Mouse (Mus musculus): ENCODE data around the gene Upf1.

The Upf1 gene

DNA sequence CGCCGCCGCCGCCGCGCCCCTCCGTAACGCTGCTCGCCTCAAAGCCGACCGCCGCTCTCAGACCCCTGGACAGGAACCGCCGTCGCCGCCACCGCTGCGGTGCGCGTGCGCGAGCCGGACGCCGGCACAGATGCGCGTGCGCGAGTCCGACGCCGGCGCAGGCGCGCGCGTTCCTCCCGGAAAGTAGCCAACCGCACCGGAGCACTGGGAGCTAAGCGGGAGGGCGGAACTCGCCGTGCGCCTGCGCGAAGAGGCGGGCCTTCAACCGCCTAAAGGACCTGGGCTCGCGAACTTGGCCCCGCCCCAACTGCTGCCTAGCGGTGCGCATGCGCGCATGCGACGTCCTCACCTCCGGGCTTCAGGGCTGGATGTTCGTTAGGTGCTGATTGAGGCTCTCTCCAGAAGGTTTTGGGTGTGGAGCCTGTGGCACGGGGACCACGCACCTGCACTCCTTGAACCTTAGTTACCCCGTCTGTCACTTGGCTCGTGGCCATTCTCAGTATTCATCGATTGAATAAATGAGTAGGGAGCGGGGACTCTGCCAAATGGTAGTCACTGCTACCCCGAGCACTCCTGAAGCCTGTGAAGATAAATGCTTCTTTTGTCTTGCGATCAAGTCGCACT lies at the start of gene Upf1:
TSS of gene Upf1 (minus strand) at position 85 of the 624 bp plus-strand sequence.
- peak; percentile 100 for DNase-seq

DNA sequence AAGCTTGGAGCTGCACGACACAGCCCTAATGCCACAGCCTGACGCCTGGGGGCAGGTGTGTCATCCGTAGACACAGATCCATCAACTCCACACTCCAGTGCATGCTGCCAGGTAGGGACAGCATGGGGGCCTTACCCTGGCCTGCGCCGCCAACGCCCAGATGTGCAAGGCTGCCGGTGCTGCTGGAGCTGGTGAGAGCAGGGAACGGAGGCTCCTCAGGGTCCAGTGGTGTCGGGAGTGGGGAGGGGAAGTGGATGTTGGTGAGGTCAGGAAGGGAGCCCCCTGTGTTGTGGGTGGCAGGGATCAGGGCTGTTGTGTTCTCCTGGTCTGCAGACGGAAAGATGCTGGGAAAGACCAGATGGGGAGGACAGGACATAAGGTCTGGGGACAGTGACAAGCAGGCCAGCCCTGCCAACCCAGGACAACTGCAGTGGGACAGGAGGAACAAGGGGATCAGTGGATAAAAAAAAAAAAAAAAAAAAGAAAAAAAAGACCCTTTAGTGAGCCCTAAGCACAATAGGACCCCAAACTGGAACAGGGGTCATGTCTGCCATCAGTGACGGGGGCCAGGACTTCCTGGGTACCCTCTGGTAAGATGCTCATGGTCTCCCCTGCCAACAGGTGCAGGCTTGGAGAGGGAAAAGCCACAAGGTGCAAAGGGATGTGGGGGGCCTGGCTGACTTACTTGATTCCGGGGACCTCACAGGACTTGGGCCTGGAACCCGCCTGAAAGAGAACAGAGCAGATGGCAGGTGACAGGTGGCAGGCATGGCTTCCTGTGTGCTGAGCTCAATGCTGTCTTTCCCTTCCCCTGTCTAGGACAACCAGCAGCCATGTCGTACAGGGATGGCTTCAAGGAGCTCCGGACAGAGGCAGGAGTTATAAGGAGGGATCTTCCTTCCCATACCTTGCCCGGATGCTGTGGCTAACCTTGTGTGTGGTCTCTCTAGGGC lies 44.8 kb upstream of the Upf1 start:
- peak; percentile 96 for DNase-seq

DNA sequence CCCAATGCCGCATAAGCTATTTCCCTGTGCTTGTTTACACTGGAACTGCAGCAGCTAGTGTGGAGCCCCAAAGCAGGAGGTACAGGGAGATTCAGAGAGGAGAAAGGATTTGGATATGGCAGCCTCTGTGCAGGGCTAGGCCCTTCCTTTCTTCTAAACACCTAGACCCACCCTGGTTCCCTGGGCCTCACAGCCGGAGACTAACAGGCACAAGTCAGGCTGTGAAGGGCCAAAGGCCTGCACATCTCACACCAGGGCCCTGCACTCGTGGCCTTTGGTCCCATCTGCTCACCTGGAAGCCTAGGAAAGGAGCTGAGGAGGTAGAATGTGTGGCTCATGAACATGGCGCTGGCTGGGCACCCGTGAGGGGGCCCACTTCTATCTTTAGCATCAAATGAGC lies 43.1 kb upstream of the Upf1 start:
- DNase-seq: peak; percentile 64

DNA sequence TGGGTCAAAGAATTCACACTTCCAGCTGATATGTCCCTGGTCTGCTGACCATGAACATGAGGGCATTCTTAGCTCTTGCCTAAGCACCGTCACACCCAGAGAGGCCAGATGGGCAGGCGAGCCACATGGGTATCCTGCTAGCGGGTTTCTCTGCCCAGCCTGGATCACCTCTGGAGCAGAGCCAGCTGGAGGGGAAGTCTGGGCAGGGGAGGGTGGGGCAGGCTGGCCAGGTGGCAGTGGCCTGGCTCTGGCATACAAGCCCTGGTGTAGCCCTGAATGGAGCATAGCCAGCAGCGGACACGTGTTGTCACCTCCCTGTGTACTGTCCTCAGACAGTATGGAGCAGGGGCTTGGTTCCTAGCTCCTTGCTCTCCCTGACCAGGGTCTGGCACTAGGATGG lies 42.6 kb upstream of the Upf1 start:
- peak; percentile 96 for DNase-seq

DNA sequence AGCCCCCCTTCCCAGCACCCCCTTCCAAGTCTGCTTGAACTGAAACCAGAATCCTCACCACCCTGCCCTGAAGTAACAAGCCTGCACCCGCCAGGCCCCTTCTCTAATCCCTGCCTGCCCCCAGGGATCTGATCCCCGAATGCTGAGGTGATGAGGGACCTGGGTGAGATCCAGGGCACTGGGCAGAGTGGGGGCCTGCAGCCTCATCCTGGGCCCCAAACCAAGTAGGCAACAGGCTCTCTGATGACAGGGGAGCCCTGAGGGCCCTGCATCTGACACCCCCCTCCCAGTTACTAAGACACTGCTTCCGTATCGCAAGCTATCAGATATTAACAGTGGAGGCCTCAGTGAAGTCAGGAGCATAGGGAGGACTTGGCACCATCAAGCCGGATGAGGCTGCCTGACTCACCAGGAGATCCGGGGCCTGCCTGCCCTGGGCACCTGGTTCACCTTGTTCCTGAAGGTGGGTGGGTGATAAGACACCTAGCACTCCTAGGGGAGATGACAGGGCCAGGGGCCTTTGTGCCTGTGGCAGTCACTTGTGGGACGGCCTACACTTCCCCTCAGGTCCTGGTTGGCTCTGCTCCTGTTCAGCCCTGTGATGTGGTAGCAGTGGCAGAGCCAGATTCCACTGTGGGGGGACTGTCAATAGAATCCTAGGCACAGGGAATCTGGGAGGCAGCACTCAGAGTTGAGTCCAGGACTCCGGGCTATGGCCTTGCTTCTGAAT lies 41.4 kb upstream of the Upf1 start:
- peak; percentile 65 for DNase-seq

DNA sequence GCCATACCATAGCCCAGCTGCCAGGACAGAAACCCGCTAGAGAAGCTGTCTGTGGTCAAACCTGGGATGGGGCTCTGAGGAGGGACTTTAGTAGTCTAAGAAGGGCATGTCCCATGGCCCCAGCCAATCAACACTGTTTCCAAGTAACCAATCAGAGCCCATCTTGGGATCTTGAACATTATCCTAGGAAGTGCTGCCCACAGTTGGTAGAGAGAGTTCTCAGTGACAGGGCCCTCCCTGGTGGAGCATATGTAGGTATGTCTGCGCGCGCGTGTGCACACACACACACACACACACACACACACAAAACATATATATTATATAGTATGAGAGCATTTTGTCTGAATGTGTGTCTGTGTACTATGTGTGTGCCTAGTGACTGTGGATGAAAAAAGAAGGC lies 40.0 kb upstream of the Upf1 start:
- no peak for DNase-seq

DNA sequence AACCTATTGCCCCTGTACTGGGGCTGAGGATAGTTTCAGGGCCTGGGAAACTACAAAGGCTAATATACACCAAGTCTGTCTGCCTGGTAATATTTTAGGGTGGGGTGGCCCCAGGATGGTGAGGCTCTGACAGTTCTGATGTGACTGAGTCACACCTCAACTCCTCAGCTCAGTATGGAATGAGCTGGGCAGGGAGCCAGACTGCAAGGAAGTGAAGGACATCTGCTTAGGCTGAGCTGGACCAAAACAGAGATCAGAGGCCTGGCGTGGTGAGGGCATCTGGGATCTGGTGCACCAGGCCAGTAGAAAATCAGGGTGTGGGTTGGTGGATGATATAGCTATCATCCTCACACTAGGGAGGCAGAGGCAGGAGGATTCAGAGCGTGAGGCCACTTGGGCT lies 36.6 kb upstream of the Upf1 start:
- DNase-seq: peak; percentile 66

DNA sequence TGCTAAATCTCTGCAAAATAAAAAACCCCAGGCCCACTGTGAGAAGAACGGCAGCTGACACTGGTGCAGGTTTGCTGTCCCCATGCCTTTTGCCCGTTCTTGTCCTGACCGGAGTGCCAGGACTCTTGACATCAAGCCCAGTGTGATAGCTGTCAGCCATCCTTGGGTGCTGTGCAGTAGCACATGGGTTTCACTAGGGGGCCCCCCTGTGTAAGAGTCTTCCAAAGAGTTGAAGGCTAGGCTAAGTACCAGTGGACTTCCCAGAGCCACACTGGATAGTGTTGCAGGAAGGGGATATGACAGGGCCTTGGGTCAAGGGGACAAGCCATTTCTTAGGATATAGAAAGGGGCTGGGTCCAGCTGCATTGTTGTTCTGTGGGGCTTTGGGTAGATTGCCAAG lies 30.2 kb upstream of the Upf1 start:
- DNase-seq: peak; percentile 83

DNA sequence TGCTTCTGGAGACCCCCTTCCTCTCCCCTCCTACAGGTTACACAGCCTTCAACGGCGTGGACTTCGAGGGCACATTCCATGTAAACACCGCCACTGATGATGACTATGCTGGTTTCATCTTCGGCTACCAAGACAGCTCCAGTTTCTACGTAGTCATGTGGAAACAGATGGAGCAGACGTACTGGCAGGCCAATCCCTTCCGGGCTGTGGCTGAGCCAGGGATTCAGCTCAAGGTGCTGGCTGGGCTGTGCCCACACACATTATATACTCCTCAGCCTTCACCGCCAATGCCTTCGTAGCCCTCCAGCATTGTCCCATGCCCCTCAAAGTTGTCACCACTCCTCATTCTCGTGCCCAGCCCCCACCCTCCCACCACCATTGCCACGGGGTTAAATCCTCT lies 27.0 kb upstream of the Upf1 start:
- DNase-seq: peak; percentile 73

DNA sequence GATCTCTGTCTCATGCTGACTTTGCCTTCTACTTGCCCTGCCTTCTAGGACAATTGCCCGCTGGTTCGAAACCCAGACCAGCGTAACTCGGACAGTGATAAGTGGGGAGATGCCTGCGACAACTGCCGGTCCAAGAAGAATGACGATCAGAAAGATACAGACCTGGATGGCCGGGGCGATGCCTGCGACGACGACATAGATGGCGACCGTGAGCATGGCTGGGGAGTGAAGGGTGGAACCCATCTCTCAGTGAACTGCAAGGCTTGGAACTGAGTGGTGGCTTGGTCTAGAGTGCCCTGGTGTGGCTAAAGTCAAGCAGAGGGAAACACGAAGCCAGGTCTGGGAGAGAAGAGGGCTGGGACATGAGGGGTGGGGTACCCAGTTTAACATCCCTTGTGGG lies 24.0 kb upstream of the Upf1 start:
- DNase-seq: no peak

DNA sequence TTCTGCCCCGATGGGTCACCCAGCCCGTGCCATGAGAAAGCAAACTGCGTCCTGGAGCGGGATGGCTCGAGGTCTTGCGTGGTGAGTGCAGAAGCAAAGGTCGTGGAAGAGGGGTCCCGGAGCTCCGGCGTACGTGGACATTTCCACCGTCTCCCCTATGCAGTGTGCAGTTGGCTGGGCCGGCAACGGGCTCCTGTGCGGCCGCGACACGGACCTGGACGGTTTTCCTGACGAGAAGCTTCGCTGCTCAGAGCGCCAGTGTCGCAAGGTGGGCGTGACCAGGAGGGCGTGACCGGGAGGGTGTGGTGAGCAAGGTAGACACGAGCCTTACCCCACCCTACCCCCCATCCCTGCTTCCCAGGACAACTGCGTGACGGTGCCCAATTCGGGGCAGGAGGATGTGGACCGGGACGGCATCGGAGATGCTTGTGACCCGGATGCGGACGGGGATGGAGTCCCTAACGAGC lies 23.2 kb upstream of the Upf1 start:
- DNase-seq: peak; percentile 55

DNA sequence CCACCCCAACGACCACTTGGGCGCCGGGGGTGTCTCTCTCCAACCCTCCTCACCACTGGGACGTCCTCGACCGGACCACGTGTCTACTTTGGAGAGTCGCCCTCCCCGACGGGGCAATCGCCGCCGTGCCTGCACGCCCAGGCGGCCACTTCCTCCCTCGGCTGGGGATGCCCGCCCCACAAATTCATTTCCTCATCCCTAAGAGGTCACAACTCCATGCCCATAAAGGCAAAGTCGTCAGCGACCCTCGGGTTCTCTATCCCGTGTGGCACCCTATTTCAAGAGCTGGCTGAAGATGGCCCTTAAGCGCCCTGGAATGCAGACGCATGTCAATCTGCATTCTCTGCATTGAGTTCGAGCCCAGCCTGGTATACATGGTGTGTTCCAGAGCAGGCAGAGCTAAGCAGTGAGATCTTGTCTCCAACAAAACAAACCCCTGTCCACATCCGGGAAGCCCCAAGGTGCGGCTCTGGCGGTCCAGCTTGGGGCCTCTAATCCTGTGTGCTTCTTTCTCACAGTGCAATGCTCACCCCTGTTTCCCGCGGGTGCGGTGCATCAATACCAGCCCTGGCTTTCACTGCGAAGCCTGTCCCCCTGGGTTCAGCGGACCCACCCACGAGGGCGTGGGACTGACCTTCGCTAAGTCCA lies 22.3 kb upstream of the Upf1 start:
- DNase-seq: no peak

DNA sequence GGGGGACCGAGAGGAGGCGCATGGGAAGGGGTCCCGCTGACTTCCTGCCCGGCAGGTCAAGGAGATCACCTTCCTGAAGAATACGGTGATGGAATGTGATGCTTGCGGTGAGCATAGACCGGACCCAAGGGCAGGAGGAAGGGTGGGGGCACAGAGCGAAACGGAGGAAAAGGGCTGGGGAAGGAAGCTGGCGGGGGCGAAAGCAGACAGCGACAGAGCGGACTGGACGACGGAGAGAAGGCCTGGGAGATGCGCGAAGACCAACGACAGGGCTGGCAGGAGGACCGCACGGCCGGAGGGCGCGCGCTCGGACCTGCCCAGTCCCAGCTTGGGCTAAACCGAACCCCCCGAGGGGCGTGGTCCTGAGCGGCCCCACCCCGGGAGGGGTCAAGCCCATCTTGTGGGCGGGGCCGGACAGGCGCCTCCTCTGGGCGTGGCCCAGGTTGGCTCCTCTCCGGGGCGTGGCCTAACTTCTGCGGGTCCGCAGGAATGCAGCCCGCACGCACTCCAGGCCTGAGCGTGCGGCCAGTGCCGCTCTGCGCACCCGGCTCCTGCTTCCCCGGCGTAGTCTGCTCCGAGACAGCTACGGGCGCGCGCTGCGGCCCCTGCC lies 21.3 kb upstream of the Upf1 start:
- DNase-seq: peak; percentile 94

DNA sequence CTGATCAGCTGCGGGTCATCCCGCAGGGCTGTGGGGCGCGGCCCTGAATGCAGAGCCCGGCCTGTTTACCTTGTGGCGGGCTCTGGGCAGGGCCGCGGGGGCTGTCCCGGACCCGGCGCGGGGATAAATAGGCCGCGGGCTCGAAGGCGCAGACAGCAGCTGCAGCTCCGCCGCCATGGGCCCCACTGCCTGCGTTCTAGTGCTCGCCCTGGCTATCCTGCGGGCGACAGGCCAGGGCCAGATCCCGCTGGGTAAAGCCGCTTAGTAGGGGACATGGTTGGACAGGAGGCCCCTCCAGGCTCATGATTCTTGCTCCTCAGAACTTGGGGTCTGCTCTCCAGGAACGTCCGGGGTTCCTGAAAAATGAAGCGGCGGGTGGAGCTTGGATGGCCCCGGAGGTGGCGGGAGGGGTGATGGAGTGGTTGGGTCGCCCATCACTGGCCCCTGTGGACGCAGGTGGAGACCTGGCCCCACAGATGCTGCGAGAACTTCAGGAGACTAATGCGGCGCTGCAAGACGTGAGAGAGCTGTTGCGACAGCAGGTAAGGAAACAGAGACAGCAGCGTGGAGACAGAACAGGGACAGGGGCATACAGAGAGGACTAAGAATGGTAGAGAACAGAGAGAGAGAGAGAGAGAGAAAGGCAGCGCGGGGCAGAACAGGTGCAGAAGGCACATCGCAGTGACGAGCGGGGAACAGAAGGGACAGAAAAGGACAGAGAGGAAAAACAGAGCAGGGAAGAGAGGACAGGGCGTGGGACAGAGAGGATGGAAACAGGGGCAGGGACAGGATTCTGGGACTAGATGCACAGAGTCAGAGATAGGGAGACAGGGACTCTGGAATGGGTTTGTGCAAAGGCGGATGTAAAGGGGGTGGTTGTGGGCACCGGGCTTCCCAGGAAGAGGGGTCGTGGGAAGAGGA lies 20.6 kb upstream of the Upf1 start, which contains the start of gene Comp:
TSS of gene Comp (plus strand) at position 162 of the 921 bp plus-strand sequence.
- peak; percentile 63 for DNase-seq

DNA sequence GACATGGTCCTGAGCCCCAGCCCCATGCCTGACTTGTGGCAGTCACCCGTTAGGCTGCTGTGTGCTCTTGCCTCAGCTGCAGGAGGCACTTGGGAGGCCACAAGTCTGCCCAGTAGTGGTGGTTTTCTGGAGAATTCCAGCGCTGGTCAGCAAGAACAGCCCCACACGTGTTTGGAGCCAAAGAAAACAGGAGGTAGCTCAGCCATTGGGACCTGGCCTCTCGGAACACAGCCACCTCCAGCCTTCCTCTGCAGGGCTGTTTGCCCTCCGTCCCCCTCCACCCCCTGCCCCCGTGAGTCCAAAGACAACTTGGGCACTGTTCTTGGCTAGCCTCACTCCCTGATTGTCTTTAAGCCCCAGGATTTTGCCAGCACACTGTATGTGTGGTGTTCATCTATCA lies 18.9 kb upstream of the Upf1 start:
- no peak for DNase-seq

DNA sequence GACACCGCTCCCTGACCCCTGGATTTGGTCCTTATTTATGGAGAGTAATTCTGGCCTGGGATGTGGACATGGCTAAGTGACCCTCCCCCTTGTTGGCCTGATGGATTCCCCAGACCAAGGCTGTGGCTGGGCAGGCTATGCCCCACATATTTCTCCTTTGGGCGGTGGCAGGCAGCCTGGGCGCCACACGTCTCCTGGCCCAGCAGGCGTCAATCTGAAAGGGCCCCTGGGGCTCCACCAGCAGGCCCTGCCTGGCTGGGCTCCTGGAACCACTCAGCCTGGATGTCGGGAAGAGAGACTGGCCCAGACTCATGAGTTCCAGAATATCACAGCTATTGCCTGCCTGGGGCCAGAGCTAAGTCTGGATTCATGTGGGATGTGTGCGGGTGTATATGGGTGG lies 17.4 kb upstream of the Upf1 start:
- DNase-seq: no peak

DNA sequence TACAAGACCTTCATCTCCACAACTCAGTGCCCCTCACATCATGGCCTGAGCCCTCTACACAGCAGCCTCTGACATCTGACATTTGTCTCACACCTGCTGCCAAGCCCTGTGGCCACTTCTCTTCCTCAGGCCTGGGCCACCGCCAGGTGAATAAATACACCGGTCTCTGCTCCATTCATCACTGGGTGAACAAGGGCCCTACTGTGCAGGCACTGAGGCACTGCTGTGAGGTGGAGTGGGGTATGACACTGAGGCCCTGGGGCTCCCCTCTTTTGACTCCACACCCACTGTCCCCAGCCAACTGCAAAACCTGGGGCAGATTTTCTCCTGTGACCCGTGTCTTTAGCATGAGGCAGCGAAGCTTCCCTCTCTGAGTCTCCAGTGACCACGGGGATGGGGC lies 13.5 kb upstream of the Upf1 start:
- DNase-seq: no peak

DNA sequence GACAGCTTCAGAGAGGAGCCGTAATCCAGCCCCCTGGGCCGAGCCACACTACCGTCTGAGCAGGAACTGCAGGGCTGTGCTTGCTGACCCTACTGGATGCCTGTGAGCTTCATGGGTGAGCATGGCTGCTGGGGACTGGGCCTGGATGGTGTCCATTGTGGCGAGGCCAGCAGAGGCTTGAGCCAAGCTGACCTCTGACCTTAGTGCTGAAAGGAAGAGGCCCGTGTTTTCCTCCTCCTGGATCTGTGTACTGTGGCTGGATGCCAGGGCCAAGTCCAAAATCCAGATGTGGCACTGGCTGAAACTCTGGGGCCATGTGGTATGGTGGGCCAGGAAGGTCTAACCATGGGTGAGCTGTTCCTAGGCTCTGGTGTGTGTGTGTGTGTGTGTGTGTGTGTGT lies 11.0 kb upstream of the Upf1 start:
- DNase-seq: no peak

DNA sequence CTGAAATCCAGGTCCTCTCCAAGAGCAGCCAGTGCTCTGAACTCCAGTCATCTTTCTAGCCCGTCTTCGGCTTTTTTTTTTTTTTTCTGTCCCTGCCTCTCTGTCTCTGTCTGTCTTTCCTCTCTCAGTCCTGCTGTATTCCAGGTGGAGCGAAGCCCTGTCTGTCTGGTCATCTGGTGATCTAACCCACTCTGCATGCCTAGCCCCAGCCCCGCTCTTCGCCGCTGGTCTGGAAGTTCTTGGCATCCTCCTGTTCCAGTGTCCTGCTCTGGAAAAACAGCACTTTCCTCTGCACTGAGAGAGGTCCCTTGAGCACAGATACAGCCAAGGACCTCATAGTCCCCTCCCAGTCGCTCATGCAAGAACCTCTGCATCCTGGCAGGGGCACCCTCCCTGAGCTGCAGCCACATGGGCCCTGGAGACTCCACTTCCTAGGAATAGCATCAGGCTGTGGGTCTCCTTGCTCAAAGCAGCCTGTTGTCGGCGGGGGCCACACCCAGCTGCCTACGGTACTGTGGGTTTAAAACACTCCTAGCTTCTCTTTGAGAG lies 8.5 kb upstream of the Upf1 start:
- DNase-seq: no peak

DNA sequence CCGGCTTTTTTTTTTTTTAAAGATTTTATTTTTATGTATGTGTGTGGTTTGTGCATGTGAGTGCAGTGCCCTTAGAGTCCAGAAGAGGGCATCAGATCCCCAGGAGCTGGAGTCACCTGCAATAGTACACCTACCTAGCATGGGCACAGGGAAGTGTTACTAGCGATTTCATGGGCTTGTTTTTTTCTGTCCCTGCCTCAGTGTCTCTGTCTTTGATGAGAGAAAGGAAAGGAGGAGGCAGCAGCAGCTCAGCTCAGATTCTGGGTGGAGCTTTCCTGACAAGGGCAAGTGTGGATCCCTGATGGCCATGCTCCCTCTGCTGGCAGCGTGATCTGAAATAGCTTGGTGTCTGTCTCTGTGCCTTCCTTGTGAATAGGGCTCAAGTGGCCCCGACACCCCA lies 7.7 kb upstream of the Upf1 start:
- no peak for DNase-seq

DNA sequence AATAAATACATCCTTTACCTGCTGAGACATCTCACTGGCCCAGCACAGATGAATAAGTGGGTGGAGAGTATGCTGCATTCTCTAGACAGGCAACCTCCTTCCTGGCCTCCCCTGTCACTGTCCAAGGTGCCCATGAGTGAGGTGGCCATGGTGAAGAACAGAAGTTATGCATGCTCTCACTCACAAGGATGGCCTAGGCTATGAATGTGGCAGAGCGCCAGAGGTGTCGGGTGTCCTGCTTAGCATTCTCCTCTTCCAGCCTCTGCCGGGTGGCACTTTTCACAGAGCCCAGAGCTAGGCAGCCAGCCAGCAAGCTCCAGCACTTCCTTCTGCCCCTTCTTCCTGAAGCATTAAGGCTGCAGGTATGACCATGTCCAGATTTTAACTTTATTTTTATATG lies 6.3 kb upstream of the Upf1 start:
- no peak for DNase-seq

All from cerebellum, adult 9-11 months (tissue).